Mouse (Mus musculus): ENCODE data around the gene Kcng4. TPM values are rescaled to one million over a fixed set of nuclear protein-coding genes. Genes with fewer than 3 reads are reported as not detected.

Gene Kcng4
- polyA plus RNA-seq, 1 experiment from 2014 or later = 0.13 TPM

DNA sequence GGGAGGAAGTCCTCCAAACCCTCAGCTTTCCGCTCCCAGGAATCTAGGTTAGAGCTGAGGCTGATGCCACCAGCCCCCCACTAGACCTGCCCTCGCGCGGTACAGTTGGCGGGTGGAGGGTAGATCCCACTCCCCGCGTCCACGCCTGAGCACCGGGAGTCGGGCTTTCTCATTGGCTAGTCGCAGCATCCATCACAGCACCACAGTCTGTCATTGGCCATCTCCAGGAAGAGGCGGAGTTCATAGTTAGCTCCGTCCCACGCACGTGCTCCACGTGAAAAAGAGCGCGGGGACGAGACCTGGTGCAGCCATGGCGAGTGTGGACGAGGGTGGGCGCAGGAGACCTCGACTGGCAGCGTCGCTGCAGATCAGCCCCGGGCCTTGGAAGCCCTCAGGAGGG is 23.0 kb downstream of the Kcng4 start, which contains the start of gene Adad2:
Gene Adad2, plus strand, starts transcription at position 277 of the 400 bp plus-strand sequence.
- no peak within 1 kb of the TSS for H3K9ac ChIP-seq (ENCODE audit: low read length)
- 76% methylated on average over 26 of the region's 26 CpGs for WGBS
- no peaks in the 10 kb centered on the region for H3K4me1 ChIP-seq (replicated peaks; ENCODE audit: control insufficient read depth, insufficient read depth, low read length)
- H3K27ac ChIP-seq (ENCODE audit: low read length) = no peak within 1 kb of the TSS
- no peaks in the 10 kb centered on the region for H3K36me3 ChIP-seq (ENCODE audit: control insufficient read depth, insufficient read depth, low read length)
- no peaks in the 10 kb centered on the region; the same call in 1 of the 2 replicates for H3K27me3 ChIP-seq (ENCODE audit: control insufficient read depth, insufficient read depth, low read depth, low read length)
- no peak within 1 kb of the TSS for H3K4me2 ChIP-seq (ENCODE audit: low read depth, low read length)
- H3K9me3 ChIP-seq (ENCODE audit: control insufficient read depth, low read length) = peaks cover 3% of the 10 kb centered on the region; the same call in 1 of the 2 replicates
- ATAC-seq (ENCODE audit: low read depth) = no peak
- no peak within 1 kb of the TSS for H3K4me3 ChIP-seq (ENCODE audit: low read length)

DNA sequence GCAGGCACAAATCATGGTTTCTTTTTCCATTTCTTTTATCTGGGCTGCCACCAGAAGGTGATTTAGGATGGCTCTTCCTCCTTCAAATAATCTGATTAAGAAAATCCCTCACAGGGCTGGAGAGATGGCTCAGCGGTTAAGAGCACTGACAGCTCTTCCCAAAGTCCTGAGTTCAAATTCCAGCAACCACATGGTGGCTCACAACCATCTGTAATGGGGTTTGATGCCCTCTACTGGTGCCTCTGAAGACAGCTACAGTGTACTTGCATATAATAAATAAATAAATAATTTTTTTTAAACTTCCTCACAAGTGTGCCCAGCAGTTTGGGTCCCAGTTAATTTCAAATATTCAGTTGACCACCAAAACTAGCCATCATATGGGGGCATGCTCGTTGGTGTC is 29.3 kb downstream of the Kcng4 start:
- H3K27ac ChIP-seq (ENCODE audit: low read length) = no peak overlapping the region
- peaks cover 6% of the 10 kb centered on the region for H3K4me1 ChIP-seq (replicated peaks; ENCODE audit: control insufficient read depth, insufficient read depth, low read length)
- no peak overlapping the region for H3K4me2 ChIP-seq (ENCODE audit: low read depth, low read length)
- H3K27me3 ChIP-seq (ENCODE audit: control insufficient read depth, insufficient read depth, low read depth, low read length) = no peaks in the 10 kb centered on the region
- WGBS = 70% methylated on average over 2 of the region's 2 CpGs
- H3K9ac ChIP-seq (ENCODE audit: low read length) = no peak overlapping the region
- H3K4me3 ChIP-seq (ENCODE audit: low read length) = no peak overlapping the region
- no peak for ATAC-seq (ENCODE audit: low read depth)
- H3K36me3 ChIP-seq (ENCODE audit: control insufficient read depth, insufficient read depth, low read length) = peaks cover 12% of the 10 kb centered on the region
- H3K9me3 ChIP-seq (ENCODE audit: control insufficient read depth, low read length) = peaks cover 3% of the 10 kb centered on the region; the same call in 1 of the 2 replicates

- WGBS = 0% methylated on average over 23 of the region's 23 CpGs
- H3K9me3 ChIP-seq (ENCODE audit: control insufficient read depth, low read length) = peaks cover 3% of the 10 kb centered on the region; the same call in 1 of the 2 replicates
- peak within 1 kb of the TSS; percentile 81 for H3K4me2 ChIP-seq (ENCODE audit: low read depth, low read length)
- peaks cover 23% of the 10 kb centered on the region for H3K36me3 ChIP-seq (ENCODE audit: control insufficient read depth, insufficient read depth, low read length)
- H3K4me1 ChIP-seq (replicated peaks; ENCODE audit: control insufficient read depth, insufficient read depth, low read length) = peaks cover 6% of the 10 kb centered on the region
- peak within 1 kb of the TSS; percentile 85 for H3K9ac ChIP-seq (ENCODE audit: low read length)
- H3K27me3 ChIP-seq (ENCODE audit: control insufficient read depth, insufficient read depth, low read depth, low read length) = no peaks in the 10 kb centered on the region
- peak; percentile 89 for ATAC-seq (ENCODE audit: low read depth)
- peak within 1 kb of the TSS; percentile 35; the same call in 1 of the 2 replicates for H3K27ac ChIP-seq (ENCODE audit: low read length)
- H3K4me3 ChIP-seq (ENCODE audit: low read length) = peak within 1 kb of the TSS; percentile 74
Measured at GRCm38 (mm10) chr8:119604996-119605395, 30.5 kb downstream of the Kcng4 start, which contains the start of gene Taf1c. Gene Taf1c, minus strand, starts transcription at chr8:119605222.

DNA sequence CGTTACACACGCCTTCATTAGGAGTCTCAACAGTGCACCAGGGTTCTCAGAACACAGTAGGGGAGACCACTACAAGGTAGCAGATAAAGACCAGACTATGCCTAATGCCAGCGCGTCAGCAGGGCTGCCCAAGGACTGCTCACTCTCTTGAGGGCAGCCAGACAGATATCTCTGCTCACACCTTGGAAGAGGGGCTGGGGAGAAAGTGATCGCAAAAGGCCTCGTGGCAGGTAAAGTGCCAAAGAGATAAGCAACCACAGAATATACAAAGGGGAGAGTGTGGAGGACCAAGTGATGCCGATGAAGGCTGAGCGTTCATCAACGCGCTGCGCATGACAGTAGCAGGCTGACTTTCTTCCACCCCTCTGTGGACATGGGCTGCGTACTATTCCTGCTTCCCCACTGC is 31.1 kb downstream of the Kcng4 start:
- WGBS = 18% methylated on average over 12 of the region's 12 CpGs
- H3K4me2 ChIP-seq (ENCODE audit: low read depth, low read length) = peak overlapping the region; percentile 81
- peak overlapping the region; percentile 85 for H3K9ac ChIP-seq (ENCODE audit: low read length)
- no peak; the same call in 1 of the 2 replicates for ATAC-seq (ENCODE audit: low read depth)
- peaks cover 25% of the 10 kb centered on the region for H3K36me3 ChIP-seq (ENCODE audit: control insufficient read depth, insufficient read depth, low read length)
- peaks cover 3% of the 10 kb centered on the region; the same call in 1 of the 2 replicates for H3K9me3 ChIP-seq (ENCODE audit: control insufficient read depth, low read length)
- no peak overlapping the region for H3K27ac ChIP-seq (ENCODE audit: low read length)
- H3K27me3 ChIP-seq (ENCODE audit: control insufficient read depth, insufficient read depth, low read depth, low read length) = no peaks in the 10 kb centered on the region
- H3K4me1 ChIP-seq (replicated peaks; ENCODE audit: control insufficient read depth, insufficient read depth, low read length) = peaks cover 6% of the 10 kb centered on the region
- peak overlapping the region; percentile 74 for H3K4me3 ChIP-seq (ENCODE audit: low read length)

- Histone ChIP-seq H3K9me3 (ENCODE audit: control insufficient read depth, low read length) (no peaks in the 10 kb centered on the region; the same call in 1 of the 2 replicates), H3K4me2 (ENCODE audit: low read depth, low read length) (peak overlapping the region; percentile 81; the same call in 1 of the 2 replicates), H3K4me3 (ENCODE audit: low read length) (no peak overlapping the region), H3K4me1 (replicated peaks; ENCODE audit: control insufficient read depth, insufficient read depth, low read length) (peaks cover 6% of the 10 kb centered on the region), H3K27ac (ENCODE audit: low read length) (no peak overlapping the region), H3K9ac (ENCODE audit: low read length) (peak overlapping the region; percentile 42; the same call in 1 of the 2 replicates), H3K36me3 (ENCODE audit: control insufficient read depth, insufficient read depth, low read length) (peaks cover 32% of the 10 kb centered on the region), H3K27me3 (ENCODE audit: control insufficient read depth, insufficient read depth, low read depth, low read length) (no peaks in the 10 kb centered on the region)
- no peak for ATAC-seq (ENCODE audit: low read depth)
- WGBS = 87% methylated on average over 4 of the region's 4 CpGs
Measured at GRCm38 (mm10) chr8:119603771-119604170, 31.7 kb downstream of the Kcng4 start.

DNA sequence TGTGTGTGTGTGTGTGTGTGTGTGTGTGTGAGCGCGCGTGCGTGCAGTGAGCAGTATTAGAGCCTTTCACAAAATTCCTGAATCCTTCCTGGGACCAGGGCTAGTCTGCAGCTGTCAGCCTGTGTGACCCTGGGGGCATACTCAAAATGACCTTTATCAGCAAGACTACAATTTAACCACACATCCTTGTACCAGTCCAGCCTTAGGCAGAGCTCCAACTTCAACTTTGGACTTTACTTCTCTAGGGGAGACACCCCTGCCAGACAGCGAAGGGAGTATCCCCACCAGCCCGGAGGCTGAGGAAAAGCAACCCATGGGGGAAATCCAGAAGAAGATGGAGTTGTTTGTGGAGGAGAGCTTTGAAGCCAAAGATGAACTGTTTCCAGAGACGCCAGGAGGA is 44.0 kb downstream of the Kcng4 start:
- no peaks in the 10 kb centered on the region for H3K36me3 ChIP-seq (ENCODE audit: control insufficient read depth, insufficient read depth, low read length)
- WGBS = 90% methylated on average over 7 of the region's 7 CpGs

GRCm38 (mm10) chr8:119590348-119590747 is 45.1 kb downstream of the Kcng4 start:
- Histone ChIP-seq H3K4me1 (replicated peaks; ENCODE audit: control insufficient read depth, insufficient read depth, low read length) (peaks cover 3% of the 10 kb centered on the region; the same call in 1 of the 2 replicates), H3K4me2 (ENCODE audit: low read depth, low read length) (no peak overlapping the region), H3K4me3 (ENCODE audit: low read length) (no peak overlapping the region), H3K36me3 (ENCODE audit: control insufficient read depth, insufficient read depth, low read length) (no peaks in the 10 kb centered on the region), H3K9ac (ENCODE audit: low read length) (no peak overlapping the region), H3K9me3 (ENCODE audit: control insufficient read depth, low read length) (no peaks in the 10 kb centered on the region), H3K27me3 (ENCODE audit: control insufficient read depth, insufficient read depth, low read depth, low read length) (no peaks in the 10 kb centered on the region; the same call in 1 of the 2 replicates), H3K27ac (ENCODE audit: low read length) (no peak overlapping the region)
- WGBS = 68% methylated on average over 14 of the region's 14 CpGs
- ATAC-seq (ENCODE audit: low read depth) = no peak

More for the DNA sequence above, 44.0 kb downstream of the Kcng4 start:
- Histone ChIP-seq H3K4me3 (ENCODE audit: low read length) (no peak overlapping the region), H3K27ac (ENCODE audit: low read length) (no peak overlapping the region), H3K27me3 (ENCODE audit: control insufficient read depth, insufficient read depth, low read depth, low read length) (no peaks in the 10 kb centered on the region), H3K4me2 (ENCODE audit: low read depth, low read length) (no peak overlapping the region), H3K9ac (ENCODE audit: low read length) (no peak overlapping the region), H3K9me3 (ENCODE audit: control insufficient read depth, low read length) (no peaks in the 10 kb centered on the region), H3K4me1 (replicated peaks; ENCODE audit: control insufficient read depth, insufficient read depth, low read length) (no peaks in the 10 kb centered on the region)
- ATAC-seq (ENCODE audit: low read depth) = no peak

- Histone ChIP-seq H3K27me3 (ENCODE audit: control insufficient read depth, insufficient read depth, low read depth, low read length) (no peaks in the 10 kb centered on the region; the same call in 1 of the 2 replicates), H3K4me1 (replicated peaks; ENCODE audit: control insufficient read depth, insufficient read depth, low read length) (peaks cover 3% of the 10 kb centered on the region; the same call in 1 of the 2 replicates), H3K36me3 (ENCODE audit: control insufficient read depth, insufficient read depth, low read length) (no peaks in the 10 kb centered on the region), H3K27ac (ENCODE audit: low read length) (no peak overlapping the region), H3K9ac (ENCODE audit: low read length) (no peak overlapping the region), H3K9me3 (ENCODE audit: control insufficient read depth, low read length) (no peaks in the 10 kb centered on the region), H3K4me3 (ENCODE audit: low read length) (no peak overlapping the region), H3K4me2 (ENCODE audit: low read depth, low read length) (no peak overlapping the region)
- no peak for ATAC-seq (ENCODE audit: low read depth)
- WGBS = 21% methylated on average over 10 of the region's 10 CpGs
Measured at GRCm38 (mm10) chr8:119588844-119589243, 46.6 kb downstream of the Kcng4 start.

GRCm38 (mm10) chr8:119588321-119588720 is 47.2 kb downstream of the Kcng4 start:
- ATAC-seq (ENCODE audit: low read depth) = no peak
- no peak overlapping the region for H3K4me3 ChIP-seq (ENCODE audit: low read length)
- no peaks in the 10 kb centered on the region; the same call in 1 of the 2 replicates for H3K27me3 ChIP-seq (ENCODE audit: control insufficient read depth, insufficient read depth, low read depth, low read length)
- H3K4me2 ChIP-seq (ENCODE audit: low read depth, low read length) = no peak overlapping the region
- no peak overlapping the region for H3K27ac ChIP-seq (ENCODE audit: low read length)
- H3K9me3 ChIP-seq (ENCODE audit: control insufficient read depth, low read length) = no peaks in the 10 kb centered on the region
- 64% methylated on average over 4 of the region's 4 CpGs for WGBS
- H3K36me3 ChIP-seq (ENCODE audit: control insufficient read depth, insufficient read depth, low read length) = no peaks in the 10 kb centered on the region
- peaks cover 3% of the 10 kb centered on the region; the same call in 1 of the 2 replicates for H3K4me1 ChIP-seq (replicated peaks; ENCODE audit: control insufficient read depth, insufficient read depth, low read length)
- no peak overlapping the region for H3K9ac ChIP-seq (ENCODE audit: low read length)
